Mouse (Mus musculus): Measurements from ENCODE around the gene Slc26a5.

DNA sequence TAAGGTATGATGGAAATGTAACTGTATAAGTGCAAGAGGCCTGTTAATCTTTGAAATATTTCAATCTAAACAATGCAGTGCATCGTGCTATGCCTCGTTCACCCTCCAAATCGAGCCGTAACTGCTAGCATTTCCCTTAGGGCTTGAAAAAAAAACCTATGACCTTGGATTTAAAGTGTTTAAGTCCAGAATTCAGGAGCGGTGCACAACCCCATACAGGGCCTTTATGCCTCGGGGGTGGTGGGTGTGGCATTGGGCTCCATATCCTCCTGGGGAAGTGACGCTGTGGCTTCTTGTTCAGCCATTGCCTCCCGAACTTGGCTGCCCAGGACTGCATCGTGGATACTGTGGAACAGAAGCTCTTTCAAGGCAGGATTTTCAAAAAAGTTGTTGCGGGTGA is 54.5 kb downstream of the Slc26a5 start:
- TF ChIP-seq ZNF384 (IDR thresholded peaks at IDR 0.05; ENCODE audit: low read depth, low read length): peak; percentile 58
- no peak for TF ChIP-seq ZC3H11A (IDR thresholded peaks at IDR 0.05; ENCODE audit: borderline replicate concordance, low read depth, low read length)
- TF ChIP-seq CHD2 (IDR thresholded peaks at IDR 0.05; ENCODE audit: low read depth, low read length): no peak
- TF ChIP-seq MAFK (IDR thresholded peaks at IDR 0.05; ENCODE audit: insufficient read depth, low read depth, low read length): no peak
- TF ChIP-seq HCFC1 (IDR thresholded peaks at IDR 0.05; ENCODE audit: borderline replicate concordance, insufficient read depth, low read length): no peak

Data from ES-E14 (cell line).